Mouse (Mus musculus) intestine, embryonic 15.5 days (tissue): ENCODE data around the gene Fam102a. TPM values are rescaled to one million over a fixed set of nuclear protein-coding genes. Genes with fewer than 3 reads are reported as not detected.

Experiments used
- ATAC-seq: fragments of 200-750 bp; cut with Nextera tagmentation; 2 replicates; pipeline ENCODE4 v1.8.0; 2017; ENCODE audit warnings: moderate TSS enrichment, moderate library complexity
- H3K27ac ChIP-seq: fragments of 300-500 bp; sonication (generic); 2 replicates; pipeline ENCODE4 v1.5.1; 2015; ENCODE audit warnings: mild to moderate bottlenecking, inconsistent platforms
- H3K27me3 ChIP-seq: fragments of 300-500 bp; sonication (generic); replicated peaks from 2 replicates; pipeline ENCODE4 v1.6.1; 2015; ENCODE audit warnings: inconsistent platforms
- H3K36me3 ChIP-seq: fragments of 300-500 bp; sonication (generic); 2 replicates; pipeline ENCODE4 v1.6.1; 2015; ENCODE audit warnings: inconsistent platforms
- H3K4me1 ChIP-seq: fragments of 300-500 bp; sonication (generic); replicated peaks from 2 replicates; pipeline ENCODE4 v1.6.1; 2015; ENCODE audit warnings: inconsistent platforms
- H3K4me2 ChIP-seq: fragments of 300-500 bp; sonication (generic); replicated peaks from 2 replicates; pipeline ENCODE4 v1.6.1; 2015; ENCODE audit warnings: mild to moderate bottlenecking, inconsistent platforms
- H3K4me3 ChIP-seq: fragments of 300-500 bp; sonication (generic); replicated peaks from 2 replicates; pipeline ENCODE4 v1.5.1; 2015; ENCODE audit warnings: inconsistent platforms
- H3K9ac ChIP-seq: fragments of 300-500 bp; sonication (generic); 2 replicates; pipeline ENCODE4 v1.6.1; 2015; ENCODE audit warnings: inconsistent platforms
- H3K9me3 ChIP-seq: fragments of 300-500 bp; sonication (generic); 2 replicates; pipeline ENCODE4 v1.6.1; 2016; ENCODE audit warnings: inconsistent platforms
- WGBS: fragments of 180-500 bp; shearing (Covaris S2); methylation state at CpG from one replicate; pipeline ENCODE4 v1.1.7; 2015; 5-methylcytosine and 5-hydroxymethylcytosine counted together
- polyA plus RNA-seq: library from polyadenylated mRNA; unstranded; fragments of >200 nt; fragmentation: Nextera tagmentation; extraction: Ambion mirVana; gene quantifications from 2 replicates; pipeline ENCODE4 v1.2.1, GENCODE M21; 2015

Fam102a gene
- polyA plus RNA-seq, 1 experiment from 2014 or later: 9.7 TPM

DNA sequence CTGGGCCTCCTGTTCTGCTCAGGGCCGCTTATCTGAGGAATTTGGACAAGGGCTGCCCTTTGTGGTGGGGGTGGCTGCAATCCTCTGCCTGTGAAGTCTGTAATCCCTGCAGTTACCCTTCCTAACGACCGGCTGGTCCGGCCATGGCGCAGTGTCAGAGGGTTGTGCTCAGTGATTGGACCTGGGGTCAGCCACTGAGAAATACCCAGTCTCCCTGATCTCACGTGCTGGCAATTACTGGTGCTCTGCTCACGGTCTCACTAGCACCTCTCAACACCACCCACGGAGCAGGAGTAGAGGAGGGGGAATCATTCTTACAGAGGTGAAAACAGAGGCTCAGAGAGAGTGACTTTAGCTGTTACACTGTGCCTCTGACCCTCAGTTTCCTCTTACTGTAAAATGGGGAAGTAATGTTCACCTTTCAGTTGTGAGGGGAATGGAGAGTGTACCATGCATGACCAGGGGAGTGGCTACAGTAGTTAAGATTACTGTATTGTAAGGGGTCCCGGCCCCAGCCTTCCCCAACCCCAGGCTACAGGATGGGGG, 2.3 kb downstream of the Fam102a start:
- Histone ChIP-seq H3K4me1 (peaks cover 42% of the 10 kb centered on the region), H3K9ac (peak overlapping the region; percentile 99), H3K27ac (peak overlapping the region; percentile 69), H3K4me3 (peak overlapping the region; percentile 92), H3K4me2 (peak overlapping the region; percentile 83), H3K27me3 (no peaks in the 10 kb centered on the region), H3K36me3 (no peaks in the 10 kb centered on the region), H3K9me3 (no peaks in the 10 kb centered on the region)
- WGBS: 14% methylated on average over 9 of the region's 9 CpGs
- ATAC-seq: no peak

DNA sequence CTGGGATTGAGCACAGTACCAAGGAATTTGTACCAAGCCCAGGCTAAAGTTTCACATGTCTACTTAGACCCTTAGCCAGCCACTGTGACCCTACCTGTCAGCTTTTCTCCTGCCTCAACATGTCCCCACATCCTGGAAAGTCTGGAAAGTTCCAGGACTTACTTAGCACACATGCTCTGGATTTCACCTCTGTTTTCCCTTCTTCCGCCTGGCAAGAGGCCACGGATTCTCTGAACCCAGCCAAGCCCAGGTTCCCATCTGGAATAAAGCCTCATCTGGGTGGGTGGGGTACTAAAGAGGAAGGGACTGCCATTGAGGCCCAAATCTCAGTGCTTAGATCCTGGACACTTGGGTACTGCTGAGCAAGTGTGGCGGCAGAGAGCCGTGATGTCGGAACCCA, 2.8 kb downstream of the Fam102a start:
- ATAC-seq: no peak
- 73% methylated on average over 5 of the region's 5 CpGs for WGBS
- H3K4me3 ChIP-seq: peak overlapping the region; percentile 92; the same call in 1 of the 2 replicates
- no peaks in the 10 kb centered on the region for H3K9me3 ChIP-seq
- H3K4me1 ChIP-seq: peaks cover 47% of the 10 kb centered on the region
- H3K36me3 ChIP-seq: no peaks in the 10 kb centered on the region
- H3K9ac ChIP-seq: peak overlapping the region; percentile 8; the same call in 1 of the 2 replicates
- no peaks in the 10 kb centered on the region for H3K27me3 ChIP-seq
- peak overlapping the region; percentile 69 for H3K27ac ChIP-seq
- peak overlapping the region; percentile 83 for H3K4me2 ChIP-seq

DNA sequence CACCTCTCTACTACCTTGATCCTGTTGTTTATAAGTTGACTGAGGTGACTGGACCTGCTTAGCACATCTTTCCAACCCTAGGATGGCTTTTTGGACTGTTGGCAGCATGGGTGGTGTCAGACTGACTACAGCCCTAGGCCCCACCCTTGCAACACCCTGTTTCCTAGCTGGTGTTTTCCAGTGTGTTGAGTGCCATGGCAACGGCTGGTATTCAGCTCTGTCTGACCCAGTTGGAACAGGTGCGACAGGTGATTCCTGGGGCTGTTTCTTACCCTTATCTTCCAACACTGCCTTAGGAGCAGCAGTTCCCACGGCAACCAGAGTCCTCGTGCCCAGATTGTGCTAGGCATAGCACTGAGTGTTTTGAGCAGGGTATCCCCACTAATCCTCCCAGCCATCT, 3.3 kb downstream of the Fam102a start:
- Histone ChIP-seq H3K9me3 (no peaks in the 10 kb centered on the region), H3K9ac (no peak overlapping the region), H3K27me3 (no peaks in the 10 kb centered on the region), H3K4me2 (peak overlapping the region; percentile 83), H3K36me3 (no peaks in the 10 kb centered on the region), H3K4me3 (0 out of 2 replicates have a peak overlapping the region, but pooled peaks have one; percentile 92), H3K4me1 (peaks cover 49% of the 10 kb centered on the region), H3K27ac (peak overlapping the region; percentile 69; the same call in 1 of the 2 replicates)
- WGBS: 48% methylated on average over 4 of the region's 4 CpGs
- no peak for ATAC-seq

DNA sequence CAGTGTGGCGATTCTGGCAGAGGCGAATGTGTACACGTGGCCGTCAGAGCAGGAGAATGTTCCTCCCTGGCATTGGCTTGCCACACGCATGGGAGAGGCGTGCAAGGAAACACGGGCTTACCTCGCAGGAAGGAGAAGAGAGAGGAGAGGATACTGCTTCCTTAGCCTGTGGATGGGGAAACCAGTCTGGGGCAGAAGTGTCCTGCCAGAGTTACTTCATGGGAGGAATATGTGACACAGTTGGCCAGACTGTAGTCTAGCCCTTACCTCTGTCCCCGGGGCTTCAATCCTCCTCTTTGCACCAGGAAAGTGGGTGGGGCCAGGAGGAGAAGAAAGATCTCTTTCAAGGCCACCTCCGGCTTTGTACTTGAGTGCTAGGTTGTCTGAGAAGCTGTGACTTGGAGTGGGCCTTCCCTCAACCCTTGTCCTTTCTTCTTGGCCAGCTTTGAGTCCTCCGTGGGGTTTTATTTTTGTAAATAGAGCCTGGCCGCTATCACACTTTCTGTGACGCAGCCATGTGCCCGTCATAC, 4.4 kb downstream of the Fam102a start:
- Histone ChIP-seq H3K4me1 (peaks cover 44% of the 10 kb centered on the region), H3K4me3 (no peak overlapping the region), H3K27me3 (no peaks in the 10 kb centered on the region), H3K9me3 (no peaks in the 10 kb centered on the region), H3K4me2 (peak overlapping the region; percentile 83), H3K27ac (peak overlapping the region; percentile 6; the same call in 1 of the 2 replicates), H3K36me3 (no peaks in the 10 kb centered on the region), H3K9ac (no peak overlapping the region)
- 74% methylated on average over 14 of the region's 14 CpGs for WGBS
- no peak for ATAC-seq

DNA sequence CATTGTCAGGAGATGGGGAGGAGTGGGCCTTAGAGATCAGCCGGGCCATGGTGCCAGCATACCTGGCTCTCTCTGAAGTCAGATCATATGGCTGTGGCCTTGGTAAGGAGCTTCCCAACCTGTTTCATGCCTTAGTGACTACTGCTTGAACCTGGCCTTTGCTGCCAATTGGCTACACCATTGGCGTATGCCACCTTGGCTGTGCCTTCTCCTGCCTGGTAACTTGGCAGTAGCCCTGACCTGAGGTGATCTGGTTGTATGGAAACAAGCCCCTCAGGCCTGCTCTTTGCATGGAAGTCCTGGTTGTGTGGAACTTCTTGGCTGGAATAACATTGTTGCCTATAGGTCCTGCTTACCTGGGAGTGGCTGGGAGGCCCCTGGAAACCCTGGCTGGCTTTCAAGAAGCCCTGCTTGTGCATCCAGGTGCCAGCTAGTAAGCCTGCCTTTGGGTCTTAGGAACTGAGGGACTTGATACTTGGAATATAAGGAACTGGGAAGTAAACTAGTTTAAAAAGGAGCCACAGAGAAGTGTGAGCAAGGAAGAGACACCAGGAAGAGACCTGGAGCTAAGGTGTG, 6.3 kb downstream of the Fam102a start:
- no peak overlapping the region for H3K9ac ChIP-seq
- H3K27me3 ChIP-seq: no peaks in the 10 kb centered on the region
- no peaks in the 10 kb centered on the region for H3K36me3 ChIP-seq
- H3K4me2 ChIP-seq: no peak overlapping the region
- no peak overlapping the region for H3K27ac ChIP-seq
- peaks cover 50% of the 10 kb centered on the region for H3K4me1 ChIP-seq
- no peak overlapping the region for H3K4me3 ChIP-seq
- ATAC-seq: no peak
- H3K9me3 ChIP-seq: no peaks in the 10 kb centered on the region
- WGBS: 92% methylated on average over 2 of the region's 2 CpGs

DNA sequence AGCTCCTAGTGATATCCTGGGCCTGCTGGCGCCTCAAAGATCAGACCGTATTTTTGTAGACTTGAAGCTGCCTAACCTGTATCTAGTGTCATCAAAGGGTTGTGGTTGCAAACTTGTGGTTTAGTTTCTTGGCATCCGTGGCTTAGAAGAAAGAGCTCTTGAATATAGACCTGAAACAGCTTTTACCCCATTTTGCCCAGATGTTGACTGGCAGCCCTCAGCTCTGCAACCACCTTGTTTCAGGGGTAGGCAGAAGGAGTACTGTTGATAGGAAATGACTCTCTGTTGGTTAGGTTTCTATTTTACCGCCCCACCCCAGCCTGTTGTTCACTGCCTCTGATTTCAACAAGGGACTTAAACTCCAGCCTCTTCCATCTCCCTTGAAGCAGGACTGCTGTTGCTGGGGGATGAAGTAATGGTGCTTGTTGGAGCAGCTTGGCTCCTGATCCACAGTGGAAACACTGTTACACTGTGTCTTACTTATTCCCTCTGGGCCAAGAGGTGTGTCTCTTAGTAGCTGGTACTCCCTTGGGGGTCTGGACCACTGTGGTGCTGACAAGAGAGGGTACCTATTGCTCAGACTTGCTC, 6.9 kb downstream of the Fam102a start:
- 73% methylated on average over 4 of the region's 4 CpGs for WGBS
- Histone ChIP-seq H3K4me1 (peaks cover 50% of the 10 kb centered on the region), H3K36me3 (no peaks in the 10 kb centered on the region), H3K27ac (no peak overlapping the region), H3K27me3 (no peaks in the 10 kb centered on the region), H3K4me3 (no peak overlapping the region), H3K9ac (no peak overlapping the region), H3K4me2 (no peak overlapping the region), H3K9me3 (no peaks in the 10 kb centered on the region)
- ATAC-seq: no peak

DNA sequence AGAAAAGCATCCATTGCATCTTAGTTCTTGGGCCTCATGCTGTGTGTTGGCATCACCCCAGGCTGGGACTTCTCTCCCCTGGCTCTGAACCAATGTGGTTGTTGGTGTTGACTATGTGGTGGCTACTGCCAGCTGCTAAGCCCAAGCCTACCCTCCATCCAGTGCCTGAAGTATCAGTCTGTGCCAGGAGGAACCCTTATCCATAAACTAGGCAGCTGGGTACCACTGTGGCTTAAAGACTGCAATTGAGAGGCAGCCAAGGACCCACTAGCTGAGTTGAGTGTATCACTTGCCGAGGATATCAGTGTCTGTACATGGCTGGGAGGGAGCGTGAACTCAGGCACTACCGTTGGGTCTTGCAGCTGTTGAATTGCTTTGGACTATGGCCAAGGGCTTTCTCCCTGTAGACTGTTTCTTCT, 7.9 kb downstream of the Fam102a start:
- Histone ChIP-seq H3K4me3 (no peak overlapping the region), H3K27ac (no peak overlapping the region), H3K36me3 (no peaks in the 10 kb centered on the region), H3K9ac (no peak overlapping the region), H3K4me1 (peaks cover 43% of the 10 kb centered on the region), H3K4me2 (no peak overlapping the region), H3K27me3 (no peaks in the 10 kb centered on the region), H3K9me3 (no peaks in the 10 kb centered on the region)
- 0 out of 2 replicates have a peak, but pooled peaks have one; percentile 7 for ATAC-seq
- WGBS: 54% methylated on average over 3 of the region's 3 CpGs

DNA sequence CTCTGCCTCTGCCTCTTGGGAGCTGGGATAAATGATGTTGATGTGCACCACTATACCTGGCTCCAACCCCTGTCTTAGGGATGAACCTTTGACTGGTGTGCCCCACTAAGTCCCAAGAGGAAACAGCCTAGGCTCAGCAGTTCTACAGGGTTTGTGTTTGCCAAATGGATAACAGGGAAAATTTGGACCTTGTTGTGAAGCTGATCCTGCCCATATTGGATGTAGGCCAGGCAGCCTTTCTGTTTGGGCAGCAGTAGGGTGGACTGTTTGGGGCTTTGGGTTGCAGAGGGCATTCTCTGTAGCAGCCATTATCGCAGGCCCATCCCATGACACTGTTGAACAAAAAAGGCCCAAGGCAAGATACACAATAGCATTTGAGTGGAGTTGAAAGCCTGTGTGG, 11.8 kb downstream of the Fam102a start:
- peaks cover 48% of the 10 kb centered on the region for H3K4me1 ChIP-seq
- ATAC-seq: no peak
- no peak overlapping the region for H3K4me2 ChIP-seq
- H3K36me3 ChIP-seq: no peaks in the 10 kb centered on the region
- no peaks in the 10 kb centered on the region for H3K9me3 ChIP-seq
- H3K27ac ChIP-seq: no peak overlapping the region
- WGBS: 73% methylated on average over 1 of the region's 1 CpGs
- no peak overlapping the region for H3K4me3 ChIP-seq
- no peak overlapping the region for H3K9ac ChIP-seq
- no peaks in the 10 kb centered on the region for H3K27me3 ChIP-seq

DNA sequence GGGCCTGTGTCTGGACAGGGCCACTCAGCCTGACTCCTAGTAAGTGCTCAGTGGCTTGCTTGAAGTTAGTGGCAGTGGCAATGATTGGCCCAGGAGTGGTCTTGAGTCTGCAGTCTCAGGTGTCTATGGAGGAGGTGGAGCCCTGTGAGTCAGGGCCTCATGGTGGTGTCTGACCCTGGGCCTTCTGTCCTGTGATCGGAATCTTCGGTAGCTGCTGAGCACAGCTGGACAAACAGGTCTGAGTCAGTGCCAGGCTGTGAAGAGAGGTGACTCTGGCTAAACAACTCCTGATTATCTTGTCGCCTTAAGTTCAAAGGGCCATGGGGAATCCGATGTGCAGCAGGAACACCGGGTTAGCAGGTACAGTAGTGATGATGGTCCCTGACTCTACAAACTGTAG, 12.2 kb downstream of the Fam102a start:
- H3K4me3 ChIP-seq: no peak overlapping the region
- no peak overlapping the region; the same call in 1 of the 2 replicates for H3K27ac ChIP-seq
- H3K27me3 ChIP-seq: no peaks in the 10 kb centered on the region
- no peak overlapping the region for H3K9ac ChIP-seq
- H3K4me2 ChIP-seq: no peak overlapping the region
- 0 out of 2 replicates have a peak, but pooled peaks have one; percentile 21 for ATAC-seq
- H3K4me1 ChIP-seq: peaks cover 48% of the 10 kb centered on the region
- WGBS: 59% methylated on average over 5 of the region's 5 CpGs
- no peaks in the 10 kb centered on the region for H3K36me3 ChIP-seq
- no peaks in the 10 kb centered on the region for H3K9me3 ChIP-seq

DNA sequence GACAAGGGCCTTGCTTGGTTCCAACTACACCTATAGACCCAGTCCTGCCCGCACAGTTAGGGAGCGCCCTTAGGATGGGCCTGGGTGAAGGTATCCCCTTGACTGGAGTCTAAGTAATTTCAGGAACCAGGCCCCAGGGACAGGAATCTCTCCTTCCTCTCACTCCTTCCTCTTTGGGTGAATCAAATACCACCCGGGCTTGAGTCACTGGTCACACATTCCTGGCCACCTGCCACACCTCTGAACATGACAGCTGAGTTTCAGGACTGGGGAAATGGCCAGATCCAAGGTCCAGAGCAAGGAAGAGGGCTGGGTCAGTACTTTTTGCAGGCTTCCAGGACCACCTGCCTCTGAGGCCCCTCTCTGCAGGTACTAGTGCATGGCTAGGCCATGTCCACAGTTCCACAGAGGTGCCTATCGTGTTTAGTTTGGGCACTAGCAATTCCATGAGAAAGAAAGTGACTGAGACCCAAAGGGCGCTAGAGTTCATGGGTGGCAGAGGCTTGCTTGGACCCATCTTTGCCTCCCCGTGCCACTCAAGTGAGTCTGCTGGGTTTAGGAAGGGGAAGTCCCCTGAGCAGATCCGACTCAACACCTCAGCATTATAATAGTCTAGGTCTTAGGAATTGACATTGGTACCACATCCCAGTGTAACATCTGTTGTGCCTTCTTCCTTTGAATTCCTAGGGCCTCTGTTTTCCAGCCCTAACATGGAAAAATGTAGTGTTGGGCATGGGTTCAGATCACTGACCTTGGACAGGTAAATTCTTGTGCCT, 13.0 kb downstream of the Fam102a start:
- H3K27ac ChIP-seq: no peak overlapping the region

DNA sequence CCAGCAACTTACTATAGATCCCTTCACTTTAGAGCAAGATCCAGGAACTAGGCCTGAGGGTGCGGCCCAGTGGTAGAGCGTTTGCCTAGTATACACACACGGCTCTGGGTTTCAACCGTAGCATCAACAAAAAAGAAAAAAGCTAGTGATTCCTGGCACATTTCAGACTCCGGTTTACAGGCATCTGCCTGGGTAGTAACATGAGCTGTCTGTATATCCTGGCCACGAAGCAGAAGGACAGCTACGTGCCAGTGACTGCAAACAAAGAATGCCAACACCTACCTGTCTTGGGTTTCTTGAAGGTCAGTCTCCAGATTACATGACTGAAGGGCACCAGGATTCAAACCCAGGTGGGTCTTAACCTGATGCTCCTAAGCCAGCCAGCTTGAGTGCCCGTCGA, 14.0 kb downstream of the Fam102a start:
- Histone ChIP-seq H3K9ac (no peak overlapping the region), H3K27ac (peak overlapping the region; percentile 27; the same call in 1 of the 2 replicates), H3K4me3 (no peak overlapping the region), H3K9me3 (no peaks in the 10 kb centered on the region), H3K4me2 (no peak overlapping the region), H3K36me3 (no peaks in the 10 kb centered on the region), H3K4me1 (peaks cover 37% of the 10 kb centered on the region), H3K27me3 (no peaks in the 10 kb centered on the region)
- no peak for ATAC-seq
- 70% methylated on average over 9 of the region's 9 CpGs for WGBS

More for the DNA sequence above, 13.0 kb downstream of the Fam102a start:
- H3K9ac ChIP-seq: no peak overlapping the region
- H3K4me1 ChIP-seq: peaks cover 41% of the 10 kb centered on the region
- H3K36me3 ChIP-seq: no peaks in the 10 kb centered on the region
- H3K9me3 ChIP-seq: no peaks in the 10 kb centered on the region
- WGBS: 84% methylated on average over 7 of the region's 7 CpGs
- no peak overlapping the region for H3K4me3 ChIP-seq
- H3K27me3 ChIP-seq: no peaks in the 10 kb centered on the region
- H3K4me2 ChIP-seq: no peak overlapping the region
- ATAC-seq: no peak

DNA sequence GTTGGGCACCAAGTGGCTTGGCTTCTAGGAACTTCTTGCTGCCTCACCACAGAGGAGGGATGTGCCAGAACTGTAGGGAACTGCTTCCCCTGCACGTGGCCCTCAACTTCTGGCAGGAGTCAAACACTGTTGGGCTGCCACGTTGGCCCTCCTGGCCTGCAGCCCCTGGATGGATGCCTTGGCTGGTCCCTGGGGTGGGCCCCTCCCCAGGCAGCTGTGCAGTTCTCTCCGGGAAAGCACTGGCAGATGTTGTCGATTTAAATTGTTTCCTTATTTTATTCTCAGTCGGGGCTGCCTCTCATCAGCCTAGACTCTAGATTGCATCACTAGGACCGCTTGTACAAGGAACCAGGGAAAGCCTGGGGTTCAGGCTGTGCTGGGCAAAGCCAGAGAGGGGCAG, 14.6 kb downstream of the Fam102a start:
- Histone ChIP-seq H3K4me1 (peaks cover 37% of the 10 kb centered on the region), H3K9ac (no peak overlapping the region), H3K4me2 (no peak overlapping the region), H3K4me3 (no peak overlapping the region), H3K27me3 (no peaks in the 10 kb centered on the region), H3K27ac (peak overlapping the region; percentile 8), H3K36me3 (no peaks in the 10 kb centered on the region), H3K9me3 (no peaks in the 10 kb centered on the region)
- WGBS: 34% methylated on average over 6 of the region's 6 CpGs
- no peak for ATAC-seq
